8 mouse cellular contexts compared by ENCODE assay signal in the genomic region with DNA sequence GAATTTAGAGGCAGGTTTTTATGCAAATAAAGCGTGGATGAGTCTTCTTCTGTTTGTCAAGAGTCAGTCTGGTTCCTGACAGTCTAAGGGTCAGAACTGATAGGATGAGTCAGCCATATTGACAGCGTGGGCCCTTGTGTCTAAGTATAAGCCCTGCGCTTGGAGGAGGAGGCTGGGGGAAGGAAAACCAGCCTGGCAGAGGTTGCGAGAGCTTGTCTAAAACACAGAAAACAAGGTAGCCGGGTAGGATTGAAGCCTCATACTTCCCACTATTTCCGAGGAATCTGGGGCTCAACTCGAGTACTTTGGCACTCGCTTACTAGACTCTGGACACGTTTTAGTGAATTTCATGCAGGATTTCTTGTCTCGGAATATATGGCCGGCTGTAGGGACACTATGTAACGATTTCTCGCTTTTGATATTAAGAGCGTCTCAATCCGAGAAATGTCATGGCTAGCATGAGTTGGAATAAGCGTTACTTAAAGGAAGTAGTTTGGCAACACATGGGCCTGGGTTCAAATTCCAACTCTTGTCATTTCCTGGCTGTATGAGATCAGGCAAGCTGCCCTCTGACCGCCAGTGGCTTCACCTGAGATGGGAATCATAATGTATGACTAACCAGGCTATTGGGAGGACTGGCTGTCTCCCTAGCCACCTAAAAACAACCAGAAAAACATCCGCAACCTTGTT. TPM values are rescaled to one million over a fixed set of nuclear protein-coding genes. Genes with fewer than 3 reads are reported as not detected.
A peak's percentile ranks its signal among the peaks of the same experiment; 100 is the strongest.
DNase-seq lines count a peak whose midpoint lies in the region; ATAC-seq lines count a peak whose summit lies in the region.

No protein-coding gene starts in this region.

- H3K36me3 ChIP-seq in forebrain, embryonic 13.5 days (ENCODE audit: poor library complexity, severe bottlenecking), result no peaks in the 10 kb centered on the region
- no peaks in the 10 kb centered on the region for H3K36me3 ChIP-seq in forebrain, embryonic 12.5 days (replicated peaks)

- H3K4me2 ChIP-seq in forebrain, embryonic 13.5 days, result 0 out of 2 replicates have a peak overlapping the region, but pooled peaks have one; percentile 4
- no peak overlapping the region for H3K4me2 ChIP-seq in forebrain, embryonic 12.5 days

- H3K4me3 ChIP-seq in forebrain, embryonic 13.5 days, result no peak overlapping the region
- no peak overlapping the region for H3K4me3 ChIP-seq in forebrain, embryonic 12.5 days (replicated peaks)
- H3K4me3 ChIP-seq in brown adipose tissue, adult 24 weeks (ENCODE audit: insufficient read depth, low read depth, low read length), result no peak overlapping the region

- intact Hi-C loops in left cerebral cortex, postnatal 25 days (cut with DNase I), result no loop called here

- WGBS in forebrain, embryonic 13.5 days, result 92% methylated on average over 18 of the region's 18 CpGs
- WGBS in forebrain, embryonic 12.5 days, result 91% methylated on average over 18 of the region's 18 CpGs

- H3K4me1 ChIP-seq in forebrain, embryonic 13.5 days, result peaks cover 14% of the 10 kb centered on the region; the same call in 1 of the 2 replicates
- 0 out of 2 replicates have a peak, but pooled peaks cover 7% of the 10 kb centered on the region for H3K4me1 ChIP-seq in forebrain, embryonic 12.5 days
- 0 out of 2 replicates have a peak, but pooled peaks cover 2% of the 10 kb centered on the region for H3K4me1 ChIP-seq in brown adipose tissue, adult 24 weeks (ENCODE audit: control insufficient read depth, insufficient read depth, insufficient read length, low read length)

- H3K9me3 ChIP-seq in forebrain, embryonic 13.5 days (replicated peaks), result no peaks in the 10 kb centered on the region
- no peaks in the 10 kb centered on the region for H3K9me3 ChIP-seq in forebrain, embryonic 12.5 days

- no peak for ATAC-seq in forebrain, embryonic 13.5 days
- ATAC-seq in forebrain, embryonic 12.5 days (ENCODE audit: low FRiP score), result no peak
- ATAC-seq in granulocyte monocyte progenitor cell, adult 5-6 weeks (replicated peaks; ENCODE audit: poor library complexity, severe bottlenecking), result no peak
- no peak for ATAC-seq in inflammation-experienced regulatory T-cells, adult 6 months

- no peak overlapping the region for H3K9ac ChIP-seq in forebrain, embryonic 13.5 days
- H3K9ac ChIP-seq in forebrain, embryonic 12.5 days, result no peak overlapping the region

- H3K27me3 ChIP-seq in forebrain, embryonic 13.5 days, result no peaks in the 10 kb centered on the region
- no peaks in the 10 kb centered on the region for H3K27me3 ChIP-seq in forebrain, embryonic 12.5 days

- peak overlapping the region; percentile 72 for H3K27ac ChIP-seq in forebrain, embryonic 13.5 days
- H3K27ac ChIP-seq in forebrain, embryonic 12.5 days, result no peak overlapping the region
- H3K27ac ChIP-seq in brown adipose tissue, adult 24 weeks (replicated peaks; ENCODE audit: low read depth, low read length), result peak overlapping the region; percentile 77

- DNase-seq in left cerebral cortex, adult 18-20 months (ENCODE audit: low spot score in 2 of 2), result peak; percentile 35 to 41
- no peak for DNase-seq in left cerebral cortex, postnatal 25 days (ENCODE audit: low spot score in 2 of 2)
- peak; percentile 6 for DNase-seq in kidney, postnatal 14 days

RNA-seq across cellular contexts. Expression of a gene that starts 39.4 kb away (rescaled TPM):
- polyA plus RNA-seq in forebrain, embryonic 13.5 days (2015; fragmentation: Nextera tagmentation; extraction: Ambion mirVana), result 54.2 and 61.3 TPM in 2 replicates
- polyA plus RNA-seq in forebrain, embryonic 12.5 days (2016; fragmentation: Nextera tagmentation; extraction: Ambion mirVana), result 88.7 and 89.2 TPM in 2 replicates
- 10 to 100 TPM; 12.4 to 13.4 TPM for total RNA-seq in left cerebral cortex, adult 18-20 months (2021)
- 10 to 100 TPM; 12.9 to 13.8 TPM for total RNA-seq in left cerebral cortex, postnatal 25 days (2021)
- 2.3 and 2.4 TPM in 2 replicates for polyA plus RNA-seq in brown adipose tissue, adult 24 weeks (2012; ENCODE audit: insufficient read depth, insufficient read length, missing spikeins)
- 10.1 and 13.9 TPM in 2 replicates for total RNA-seq in granulocyte monocyte progenitor cell, adult 5-6 weeks (2014; fragmentation: Nextera tagmentation)
- 24.0 and 24.5 TPM in 2 replicates for total RNA-seq in granulocyte monocyte progenitor cell, adult 5-6 weeks (2017)
- polyA plus RNA-seq in inflammation-experienced regulatory T-cells, adult 6 months (2017; shearing (Covaris generic)), result 10 to 100 TPM in 1 of 3 experiments, 1 to 10 TPM in 2; 6.4 to 12.7 (median 6.6) TPM

Comparison
In these comparisons a context has a peak if more than half of its experiments do, and no peak if none do; other contexts are left out.
1. DNase-seq: peak in left cerebral cortex, adult 18-20 months (2 of 2) and kidney, postnatal 14 days (single experiment); none in left cerebral cortex, postnatal 25 days (0 of 2).